Mouse (Mus musculus): ENCODE measurements around the gene Crebrf.

GRCm38 (mm10) chr17:26701565-26701964, 13.9 kb upstream of the Crebrf start:
- no peak; the same call in 1 of the 2 replicates for TF ChIP-seq POLR2A (IDR thresholded peaks at IDR 0.05; ENCODE audit: extremely low read depth, insufficient read depth, low read length)
- TF ChIP-seq CTCF (IDR thresholded peaks at IDR 0.05; ENCODE audit: extremely low read depth, insufficient read depth, low read length), result no peak
